Mouse (Mus musculus): ENCODE measurements around the gene Ctsk.
A peak's percentile ranks its signal among the peaks of the same experiment; 100 is the strongest.

The Ctsk gene

GRCm38 (mm10) chr3:95499024-95499423, at the start of gene Ctsk:
TSS of gene Ctsk (plus strand) at chr3:95499256.
- DNase-seq, result no peak

GRCm38 (mm10) chr3:95450408-95450807, 48.6 kb upstream of the Ctsk start:
- peak; percentile 67 for DNase-seq

- DNase-seq, result no peak
These were observed 48.1 kb upstream of the Ctsk start for GRCm38 (mm10) chr3:95450915-95451314.

GRCm38 (mm10) chr3:95456367-95456766, 42.7 kb upstream of the Ctsk start:
- DNase-seq, result no peak

- DNase-seq, result no peak
These were observed 41.3 kb upstream of the Ctsk start for GRCm38 (mm10) chr3:95457758-95458157.

GRCm38 (mm10) chr3:95459381-95459780, 39.7 kb upstream of the Ctsk start:
- no peak for DNase-seq

GRCm38 (mm10) chr3:95463852-95464251, 35.2 kb upstream of the Ctsk start:
- DNase-seq, result no peak

GRCm38 (mm10) chr3:95478966-95479365, 20.1 kb upstream of the Ctsk start:
- no peak for DNase-seq

GRCm38 (mm10) chr3:95486421-95486820, 12.6 kb upstream of the Ctsk start:
- DNase-seq, result no peak

GRCm38 (mm10) chr3:95488679-95489078, 10.4 kb upstream of the Ctsk start:
- no peak for DNase-seq

- DNase-seq, result no peak
These were observed 8.8 kb upstream of the Ctsk start for GRCm38 (mm10) chr3:95490238-95490637.

- DNase-seq, result peak; percentile 38
These were observed 4.7 kb upstream of the Ctsk start for GRCm38 (mm10) chr3:95494342-95494741.

- DNase-seq, result no peak
These were observed 827 bp upstream of the Ctsk start for GRCm38 (mm10) chr3:95498229-95498628.

GRCm38 (mm10) chr3:95499496-95500140, 562 bp downstream of the Ctsk start:
- no peak for DNase-seq

- DNase-seq, result peak; percentile 26
These were observed 3.3 kb downstream of the Ctsk start for GRCm38 (mm10) chr3:95502312-95502711.

GRCm38 (mm10) chr3:95509348-95509747, 10.3 kb downstream of the Ctsk start:
- DNase-seq, result no peak

- DNase-seq, result no peak
These were observed 12.6 kb downstream of the Ctsk start for GRCm38 (mm10) chr3:95511611-95512180.

GRCm38 (mm10) chr3:95516614-95517041, 17.6 kb downstream of the Ctsk start:
- DNase-seq, result no peak

- peak; percentile 88 for DNase-seq
These were observed 18.4 kb downstream of the Ctsk start for GRCm38 (mm10) chr3:95517493-95517898.

- no peak for DNase-seq
These were observed 19.8 kb downstream of the Ctsk start for GRCm38 (mm10) chr3:95518891-95519290.

GRCm38 (mm10) chr3:95519315-95519714, 20.3 kb downstream of the Ctsk start:
- DNase-seq, result no peak

GRCm38 (mm10) chr3:95520100-95520499, 21.0 kb downstream of the Ctsk start:
- no peak for DNase-seq

GRCm38 (mm10) chr3:95521168-95521567, 22.1 kb downstream of the Ctsk start:
- DNase-seq, result no peak

GRCm38 (mm10) chr3:95523662-95524061, 24.6 kb downstream of the Ctsk start:
- no peak for DNase-seq

- DNase-seq, result no peak
These were observed 25.6 kb downstream of the Ctsk start for GRCm38 (mm10) chr3:95524673-95525072.
